Mouse (Mus musculus): ENCODE measurements around the gene Rfx4.

GRCm38 (mm10) chr10:84948970-84949683 is 193.3 kb downstream of the Rfx4 start:
- TF ChIP-seq CTCF (IDR thresholded peaks at IDR 0.05; ENCODE audit: control insufficient read depth, insufficient read depth, low read length): no peak
- TF ChIP-seq POLR2A (IDR thresholded peaks at IDR 0.05; ENCODE audit: borderline replicate concordance, control insufficient read depth, low read depth, low read length): no peak

Measured in bone marrow, adult 2 months (tissue).